Mouse (Mus musculus) C2C12 (cell line): ENCODE data around the gene Slc19a1.

Experiments
- CEBPB ChIP-seq: IDR thresholded peaks from one replicate; pipeline ENCODE4 v1.6.1; 2011; ENCODE audit warnings: low read depth, mild to moderate bottlenecking, control low read depth, moderate library complexity
- CTCF ChIP-seq: IDR thresholded peaks from one replicate; pipeline ENCODE4 v1.5.1; 2011; ENCODE audit not compliant: control insufficient read depth, insufficient read depth, insufficient read length
- FOSL1 ChIP-seq: IDR thresholded peaks from one replicate; pipeline ENCODE4 v1.8.0; 2011; ENCODE audit warnings: mild to moderate bottlenecking, low read length; ENCODE audit not compliant: poor library complexity, insufficient read depth, severe bottlenecking
- MAX ChIP-seq: IDR thresholded peaks from one replicate; pipeline ENCODE4 v1.6.1; 2011; ENCODE audit warnings: mild to moderate bottlenecking, control low read depth
- MYOD1 ChIP-seq: IDR thresholded peaks from one replicate; pipeline ENCODE4 v1.6.1; 2011; ENCODE audit warnings: low read depth; ENCODE audit not compliant: control insufficient read depth, insufficient read length
- MYOG ChIP-seq: IDR thresholded peaks from one replicate; pipeline ENCODE4 v1.6.1; 2011; ENCODE audit not compliant: control insufficient read depth, insufficient read length; ENCODE audit errors: extremely low read depth
- USF1 ChIP-seq: IDR thresholded peaks from one replicate; pipeline ENCODE4 v1.6.1; 2011; ENCODE audit warnings: low read depth, mild to moderate bottlenecking, control low read depth, moderate library complexity

GRCm38 (mm10) chr10:77093817-77094216, 61.8 kb downstream of the Slc19a1 start:
- TF ChIP-seq CTCF (no peak), MYOG (no peak), USF1 (no peak), MAX (no peak), FOSL1 (no peak), MYOD1 (no peak), CEBPB (no peak)
